Mouse (Mus musculus) heart, postnatal 36 days (tissue): ENCODE results near the gene Safb2. TPM values are rescaled to one million over a fixed set of nuclear protein-coding genes. Genes with fewer than 3 reads are reported as not detected.

Experiments used
- DNase-seq, 2 experiments: peaks; one replicate each; pipeline ENCODE4 v3.0.0; 2021 to 2022
- intact Hi-C: fragments of 180-260 bp; cut with DNase I; formaldehyde crosslinking; loops from one replicate; pipeline ENCODE4 v1.15.1; 2025
- total RNA-seq, 2 experiments: library from RNA; stranded (reverse); gene quantifications; 2 replicates each; pipeline ENCODE4 v1.2.3; 2021

Gene Safb2
- total RNA-seq, 2 experiments from 2014 or later, result 41.4 to 48.5 TPM

GRCm38 (mm10) chr17:56570287-56570686, 14.1 kb downstream of the Safb2 start:
- DNase-seq, result no peak
- intact Hi-C loops, result no loop called here

GRCm38 (mm10) chr17:56567370-56567769, 17.0 kb downstream of the Safb2 start:
- intact Hi-C loops, result loop anchor here (10.0 kb wide), 1 partner anchor 473 kb away; no protein-coding TSS in a partner anchor
- DNase-seq, result no peak

- intact Hi-C loops, result loop anchor here (10.0 kb wide), 1 partner anchor 472 kb away; no protein-coding TSS in a partner anchor
- no peak for DNase-seq
These were observed 17.5 kb downstream of the Safb2 start for GRCm38 (mm10) chr17:56566918-56567317.

- intact Hi-C loops, result loop anchor here (10.0 kb wide), 1 partner anchor 471 kb away; no protein-coding TSS in a partner anchor
These were observed 18.1 kb downstream of the Safb2 start for GRCm38 (mm10) chr17:56566293-56566692.

GRCm38 (mm10) chr17:56561866-56562265, 22.5 kb downstream of the Safb2 start:
- DNase-seq, result no peak
- intact Hi-C loops, result loop anchor here (10.0 kb wide), 1 partner anchor 467 kb away; no protein-coding TSS in a partner anchor

More at GRCm38 (mm10) chr17:56566293-56566692, 18.1 kb downstream of the Safb2 start:
- DNase-seq, result no peak

- DNase-seq, result no peak
- intact Hi-C loops, result loop anchor here (10.0 kb wide), 1 partner anchor 465 kb away; no protein-coding TSS in a partner anchor
These were observed 24.3 kb downstream of the Safb2 start for GRCm38 (mm10) chr17:56560131-56560530.

GRCm38 (mm10) chr17:56559386-56559785, 25.0 kb downstream of the Safb2 start:
- intact Hi-C loops, result no loop called here
- DNase-seq, result no peak

GRCm38 (mm10) chr17:56558448-56558847, 25.9 kb downstream of the Safb2 start:
- peak; percentile 63 to 70 for DNase-seq
- intact Hi-C loops, result no loop called here

GRCm38 (mm10) chr17:56554122-56554551, 30.2 kb downstream of the Safb2 start, which contains the start of gene Gm20219:
Gm20219 (minus strand) TSS chr17:56554387.
- intact Hi-C loops, result loop anchor here (1.0 to 5.0 kb wide), 2 partner anchors 127 to 197 kb away; no protein-coding TSS in a partner anchor
- no peak for DNase-seq

- intact Hi-C loops, result loop anchor here (2.0 to 5.0 kb wide), 2 partner anchors 116 to 126 kb away; no protein-coding TSS in a partner anchor
- peak; percentile 74 for DNase-seq
These were observed 31.5 kb downstream of the Safb2 start for GRCm38 (mm10) chr17:56552781-56553363.

GRCm38 (mm10) chr17:56551841-56552581, 32.4 kb downstream of the Safb2 start:
- intact Hi-C loops, result loop anchor here (2.0 to 5.0 kb wide), 2 partner anchors 117 to 125 kb away; no protein-coding TSS in a partner anchor
- no peak for DNase-seq

GRCm38 (mm10) chr17:56550784-56551475, 33.5 kb downstream of the Safb2 start:
- intact Hi-C loops, result loop anchor here (5.0 kb wide), 1 partner anchor 124 kb away; no protein-coding TSS in a partner anchor
- no peak for DNase-seq

- no peak for DNase-seq
- intact Hi-C loops, result no loop called here
These were observed 35.7 kb downstream of the Safb2 start for GRCm38 (mm10) chr17:56548605-56549105.

GRCm38 (mm10) chr17:56547846-56548604, 36.4 kb downstream of the Safb2 start:
- no peak for DNase-seq
- intact Hi-C loops, result no loop called here

- DNase-seq, result no peak
- intact Hi-C loops, result no loop called here
These were observed 37.1 kb downstream of the Safb2 start for GRCm38 (mm10) chr17:56547116-56547845.

GRCm38 (mm10) chr17:56546576-56546975, 37.8 kb downstream of the Safb2 start:
- intact Hi-C loops, result no loop called here
- no peak for DNase-seq

GRCm38 (mm10) chr17:56545945-56546344, 38.4 kb downstream of the Safb2 start:
- no peak for DNase-seq
- intact Hi-C loops, result no loop called here

- intact Hi-C loops, result no loop called here
These were observed 39.5 kb downstream of the Safb2 start for GRCm38 (mm10) chr17:56544699-56545387.

More at GRCm38 (mm10) chr17:56544699-56545387, 39.5 kb downstream of the Safb2 start:
- DNase-seq, result no peak
